Mouse (Mus musculus) forebrain, postnatal 0 days (tissue): ENCODE results near the gene Cabp4. TPM values are rescaled to one million over a fixed set of nuclear protein-coding genes. Genes with fewer than 3 reads are reported as not detected.

ENCODE experiments used
- ATAC-seq: fragments of 200-750 bp; cut with Nextera tagmentation; 2 replicates; pipeline ENCODE4 v1.8.0; 2017; ENCODE audit warnings: mild to moderate bottlenecking, moderate library complexity
- DNase-seq: peaks from one replicate; pipeline ENCODE4 v3.0.0-alpha.2; 2015
- H3K27ac ChIP-seq: fragments of 300-500 bp; sonication (generic); 2 replicates; pipeline ENCODE4 v1.5.1; 2014; ENCODE audit warnings: low read depth, mild to moderate bottlenecking, antibody characterized with exemption, low read length, moderate library complexity, mixed read lengths
- H3K27me3 ChIP-seq: fragments of 300-500 bp; sonication (generic); 2 replicates; pipeline ENCODE4 v1.6.1; 2014; ENCODE audit warnings: mild to moderate bottlenecking, low read length, mixed read lengths; ENCODE audit not compliant: insufficient read depth
- H3K36me3 ChIP-seq: fragments of 300-500 bp; sonication (generic); 2 replicates; pipeline ENCODE4 v1.6.1; 2014; ENCODE audit warnings: mild to moderate bottlenecking, moderate library complexity; ENCODE audit not compliant: insufficient read depth
- H3K4me1 ChIP-seq: fragments of 300-500 bp; sonication (generic); 2 replicates; pipeline ENCODE4 v1.6.1; 2014; ENCODE audit warnings: antibody characterized with exemption; ENCODE audit not compliant: insufficient read depth
- H3K4me2 ChIP-seq: fragments of 300-500 bp; sonication (generic); 2 replicates; pipeline ENCODE4 v1.6.1; 2014; ENCODE audit warnings: low read depth, mild to moderate bottlenecking, moderate library complexity
- H3K4me3 ChIP-seq: fragments of 300-500 bp; sonication (generic); 2 replicates; pipeline ENCODE4 v1.5.1; 2014; ENCODE audit warnings: low read depth, low read length, mixed read lengths
- H3K9ac ChIP-seq: fragments of 300-500 bp; sonication (generic); 2 replicates; pipeline ENCODE4 v1.6.1; 2014; ENCODE audit warnings: mild to moderate bottlenecking
- H3K9me3 ChIP-seq: fragments of 300-500 bp; sonication (generic); 2 replicates; pipeline ENCODE4 v1.6.1; 2016; ENCODE audit warnings: low read length
- CTCF ChIP-seq: sonication (generic); IDR thresholded peaks from 2 replicates; pipeline ENCODE4 v1.5.1; 2016; ENCODE audit warnings: antibody characterized with exemption, control low read depth, low read depth
- WGBS: fragments of 180-500 bp; shearing (Covaris S2); extraction: QIAGEN DNeasy Blood & Tissue Kit; methylation state at CpG from one replicate; pipeline ENCODE4 v1.1.7; 2014; 5-methylcytosine and 5-hydroxymethylcytosine counted together
- polyA plus RNA-seq: library from polyadenylated mRNA; unstranded; fragments of >200 nt; fragmentation: Nextera tagmentation; extraction: Ambion mirVana; gene quantifications from 2 replicates; pipeline ENCODE4 v1.2.1, GENCODE M21; 2015
- total RNA-seq: library from RNA; depleted of rRNA; stranded (reverse); fragments of >200 nt; gene quantifications from 2 replicates; pipeline ENCODE4 v1.2.3, GENCODE M21; 2014

The Cabp4 gene
- total and polyA plus RNA-seq, 2 experiments from 2014 or later = 0.08 TPM; not detected in 1

GRCm38 (mm10) chr19:4117006-4117405, 26.8 kb downstream of the Cabp4 start:
- Histone ChIP-seq H3K4me2 (no peak overlapping the region), H3K9me3 (no peaks in the 10 kb centered on the region), H3K4me3 (no peak overlapping the region), H3K27ac (no peak overlapping the region), H3K4me1 (peaks cover 8% of the 10 kb centered on the region), H3K36me3 (peaks cover 56% of the 10 kb centered on the region), H3K27me3 (no peaks in the 10 kb centered on the region), H3K9ac (no peak overlapping the region)
- ATAC-seq (no peak), DNase-seq (no peak)
- no peak for TF ChIP-seq CTCF
- 98% methylated on average over 7 of the region's 7 CpGs for WGBS

DNA sequence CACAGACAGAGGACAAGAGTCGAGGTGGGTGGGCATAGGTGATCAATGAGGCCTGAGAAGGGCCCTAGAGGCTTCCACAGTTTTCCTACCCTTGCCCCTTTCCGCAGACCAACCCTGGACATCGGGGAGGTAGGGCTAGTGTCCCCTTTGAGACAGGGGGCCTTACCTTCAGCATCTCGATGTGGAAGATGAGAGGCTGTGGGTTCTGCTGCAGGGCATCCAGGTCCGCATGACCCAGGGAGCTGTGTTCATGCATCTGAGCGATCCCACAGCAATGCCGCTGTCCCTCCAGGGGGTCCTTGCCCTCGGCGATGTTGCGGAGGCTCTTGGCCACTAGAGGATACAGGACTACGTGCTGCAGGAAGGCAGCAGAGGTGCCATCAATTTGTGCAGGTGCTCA, 28.0 kb downstream of the Cabp4 start:
- Histone ChIP-seq H3K4me2 (no peak overlapping the region), H3K27me3 (no peaks in the 10 kb centered on the region), H3K27ac (no peak overlapping the region), H3K4me3 (no peak overlapping the region), H3K9me3 (no peaks in the 10 kb centered on the region), H3K36me3 (peaks cover 68% of the 10 kb centered on the region), H3K4me1 (peaks cover 7% of the 10 kb centered on the region), H3K9ac (no peak overlapping the region)
- ATAC-seq (no peak), DNase-seq (no peak)
- no peak for TF ChIP-seq CTCF
- 86% methylated on average over 11 of the region's 11 CpGs for WGBS

GRCm38 (mm10) chr19:4115144-4115543, 28.7 kb downstream of the Cabp4 start:
- no peaks in the 10 kb centered on the region for H3K27me3 ChIP-seq
- DNase-seq = no peak
- TF ChIP-seq CTCF = no peak
- H3K4me1 ChIP-seq = no peaks in the 10 kb centered on the region
- H3K9me3 ChIP-seq = no peaks in the 10 kb centered on the region
- H3K9ac ChIP-seq = no peak overlapping the region
- WGBS = 94% methylated on average over 10 of the region's 10 CpGs
- ATAC-seq = no peak
- H3K4me3 ChIP-seq = no peak overlapping the region
- H3K4me2 ChIP-seq = no peak overlapping the region
- H3K27ac ChIP-seq = no peak overlapping the region
- H3K36me3 ChIP-seq = peaks cover 71% of the 10 kb centered on the region

DNA sequence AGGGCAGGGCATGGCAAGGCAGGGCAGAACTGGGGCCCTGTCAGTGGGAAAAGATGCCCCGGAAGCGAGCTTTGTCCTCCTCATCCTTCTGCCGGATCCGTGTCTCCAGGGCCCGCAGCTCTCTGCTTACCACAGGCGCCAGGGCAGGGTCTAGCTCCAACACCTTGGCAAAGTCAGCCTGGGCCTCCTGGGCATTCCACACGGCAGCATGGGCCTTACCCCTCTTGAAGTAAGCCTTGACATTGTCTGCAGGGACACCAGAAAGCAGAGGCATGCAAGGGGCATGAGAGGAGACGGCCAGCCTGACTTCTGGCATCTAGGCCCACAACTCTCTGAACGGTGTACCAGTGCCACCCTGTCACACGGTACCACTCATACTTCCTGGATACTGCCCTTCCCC, 29.3 kb downstream of the Cabp4 start:
- peaks cover 71% of the 10 kb centered on the region for H3K36me3 ChIP-seq
- no peak for DNase-seq

DNA sequence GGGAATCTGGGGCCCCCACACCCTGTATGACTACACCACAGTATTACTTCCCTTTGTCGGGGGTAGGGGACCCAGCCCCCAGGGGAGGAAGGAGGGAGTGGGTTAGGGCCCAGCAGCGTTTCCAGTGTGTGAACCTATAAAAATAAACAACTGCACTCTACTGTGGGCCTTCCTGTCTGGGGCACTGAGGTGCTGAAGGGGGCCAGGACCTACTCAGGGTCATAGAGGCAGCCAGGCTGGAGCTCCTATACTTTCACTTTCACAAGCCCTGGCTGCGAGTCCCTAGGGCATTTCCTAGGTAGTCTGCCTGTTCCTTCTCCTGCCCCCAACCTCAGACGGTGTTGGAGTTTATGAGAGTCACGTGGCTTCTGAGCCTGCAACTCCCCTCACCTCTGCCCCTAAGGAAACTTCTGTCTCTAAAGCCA, 30.0 kb downstream of the Cabp4 start:
- Histone ChIP-seq H3K36me3 (peaks cover 71% of the 10 kb centered on the region), H3K4me2 (no peak overlapping the region), H3K27ac (no peak overlapping the region), H3K9me3 (no peaks in the 10 kb centered on the region), H3K4me1 (no peaks in the 10 kb centered on the region), H3K9ac (no peak overlapping the region), H3K4me3 (no peak overlapping the region), H3K27me3 (no peaks in the 10 kb centered on the region)
- no peak for TF ChIP-seq CTCF
- DNase-seq = no peak
- WGBS = 73% methylated on average over 5 of the region's 5 CpGs
- 0 out of 2 replicates have a peak, but pooled peaks have one; percentile 6 for ATAC-seq

More for the DNA sequence above, 29.3 kb downstream of the Cabp4 start:
- H3K27me3 ChIP-seq = no peaks in the 10 kb centered on the region
- no peaks in the 10 kb centered on the region for H3K4me1 ChIP-seq
- no peaks in the 10 kb centered on the region for H3K9me3 ChIP-seq
- no peak overlapping the region for H3K27ac ChIP-seq
- no peak overlapping the region for H3K4me3 ChIP-seq
- H3K4me2 ChIP-seq = no peak overlapping the region
- 88% methylated on average over 10 of the region's 10 CpGs for WGBS
- no peak for ATAC-seq
- no peak for TF ChIP-seq CTCF
- H3K9ac ChIP-seq = no peak overlapping the region

DNA sequence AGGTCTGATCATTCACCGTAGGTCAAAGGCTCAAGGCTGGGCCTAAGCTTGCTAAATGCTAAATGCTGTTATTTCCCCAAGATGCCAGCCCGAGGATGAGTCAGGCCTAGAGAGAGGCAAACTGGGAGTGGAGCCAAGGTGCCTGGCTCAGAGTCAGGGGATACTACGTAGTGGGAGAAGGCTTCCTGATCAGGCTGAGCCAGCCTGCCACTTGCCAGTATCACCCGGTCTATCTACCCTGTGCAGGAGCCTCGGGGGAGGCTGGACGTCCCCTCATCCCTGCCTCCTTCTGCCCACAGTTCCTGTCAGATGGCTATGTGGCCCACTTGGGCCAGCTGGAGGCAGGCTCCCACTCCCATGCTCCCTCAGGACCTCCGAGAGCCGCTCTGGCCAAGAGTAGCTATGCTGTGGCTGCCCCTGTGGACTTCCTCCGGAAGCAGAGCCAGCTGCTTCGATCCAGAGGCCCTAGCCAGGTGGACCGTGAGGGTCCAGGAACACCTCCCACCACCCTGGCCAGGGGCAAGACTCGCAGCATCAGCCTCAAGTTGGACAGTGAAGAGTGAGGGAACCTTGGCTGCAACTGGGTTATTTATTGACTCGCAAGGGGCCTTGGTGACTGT, 30.5 kb downstream of the Cabp4 start:
- Histone ChIP-seq H3K4me3 (no peak overlapping the region), H3K9me3 (no peaks in the 10 kb centered on the region), H3K4me1 (no peaks in the 10 kb centered on the region), H3K36me3 (peaks cover 74% of the 10 kb centered on the region), H3K27me3 (no peaks in the 10 kb centered on the region), H3K4me2 (no peak overlapping the region), H3K9ac (no peak overlapping the region), H3K27ac (no peak overlapping the region)
- no peak for TF ChIP-seq CTCF
- WGBS = 73% methylated on average over 13 of the region's 13 CpGs
- ATAC-seq (0 out of 2 replicates have a peak, but pooled peaks have one; percentile 28), DNase-seq (peak; percentile 43)

DNA sequence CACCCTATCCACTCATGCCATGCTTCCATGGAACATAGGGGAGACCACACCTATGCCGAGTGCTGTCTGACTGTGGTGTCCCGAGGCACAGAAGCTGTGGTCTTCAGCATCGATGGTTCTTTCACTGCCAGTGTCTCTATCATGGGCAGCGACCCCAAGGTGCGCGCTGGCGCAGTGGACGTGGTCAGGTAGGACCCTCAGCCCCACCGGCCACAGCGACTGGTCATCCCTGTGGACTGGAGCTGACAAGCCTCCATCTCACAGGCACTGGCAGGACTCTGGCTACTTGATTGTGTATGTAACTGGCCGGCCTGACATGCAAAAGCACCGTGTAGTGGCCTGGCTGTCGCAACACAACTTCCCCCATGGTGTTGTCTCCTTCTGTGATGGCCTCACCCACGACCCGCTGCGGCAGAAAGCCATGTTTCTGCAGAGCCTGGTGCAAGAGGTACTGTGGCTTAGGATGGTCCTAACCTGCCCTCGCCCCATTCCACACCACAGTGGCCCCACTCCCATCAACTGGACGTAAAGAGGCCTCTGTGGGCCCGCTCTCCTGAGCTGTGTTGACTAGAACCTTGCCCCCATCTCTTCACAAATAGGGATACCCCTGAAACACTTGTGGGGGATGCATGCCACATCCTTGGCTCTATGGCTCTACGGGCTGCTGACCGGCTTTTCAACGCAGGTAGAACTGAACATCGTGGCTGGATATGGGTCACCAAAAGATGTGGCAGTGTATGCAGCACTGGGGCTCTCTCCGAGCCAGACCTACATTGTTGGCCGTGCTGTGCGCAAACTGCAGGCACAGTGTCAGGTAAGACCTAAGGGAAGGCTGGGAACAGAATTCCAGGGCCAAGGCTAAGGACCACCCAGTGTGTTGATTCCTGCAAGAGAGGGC, 31.5 kb downstream of the Cabp4 start:
- ATAC-seq = no peak
- WGBS = 95% methylated on average over 26 of the region's 26 CpGs
- Histone ChIP-seq H3K9me3 (no peaks in the 10 kb centered on the region), H3K4me2 (no peak overlapping the region), H3K4me1 (no peaks in the 10 kb centered on the region), H3K36me3 (peaks cover 74% of the 10 kb centered on the region), H3K27ac (no peak overlapping the region), H3K9ac (no peak overlapping the region), H3K4me3 (no peak overlapping the region), H3K27me3 (no peaks in the 10 kb centered on the region)
- DNase-seq = no peak
- TF ChIP-seq CTCF = no peak
